Mouse (Mus musculus) right cerebral cortex, postnatal 14 days (tissue): ENCODE results near the gene Tdpoz3.
"Not testable (repeated sequence)": the region's sequence is repeated elsewhere in the genome, so short reads cannot be mapped to it uniquely, and the experiment has no call there.

Experiments
- DNase-seq: peaks from one replicate; pipeline ENCODE4 v3.0.0; 2022

Tdpoz3 gene

DNA sequence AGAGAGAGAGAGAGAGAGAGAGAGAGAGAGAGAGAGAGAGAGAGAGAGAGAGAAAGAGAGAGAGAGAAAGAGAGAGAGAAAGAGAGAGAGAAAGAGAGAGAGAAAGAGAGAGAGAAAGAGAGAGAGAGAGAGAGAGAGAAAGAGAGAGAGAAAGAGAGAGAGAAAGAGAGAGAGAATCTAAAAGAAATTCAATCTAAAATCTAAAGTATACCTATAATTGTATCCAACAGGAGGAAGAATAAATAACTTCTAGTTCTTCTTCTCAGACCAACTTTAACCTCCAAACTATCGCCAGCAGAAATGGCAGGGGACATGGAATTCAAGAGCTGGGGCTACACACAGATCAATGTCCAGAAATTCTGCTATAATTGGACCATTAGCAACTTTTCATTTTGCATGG, at the start of gene Tdpoz3:
TSS of gene Tdpoz3 (plus strand) at position 301 of the 400 bp plus-strand sequence.
- DNase-seq: not testable (repeated sequence)

DNA sequence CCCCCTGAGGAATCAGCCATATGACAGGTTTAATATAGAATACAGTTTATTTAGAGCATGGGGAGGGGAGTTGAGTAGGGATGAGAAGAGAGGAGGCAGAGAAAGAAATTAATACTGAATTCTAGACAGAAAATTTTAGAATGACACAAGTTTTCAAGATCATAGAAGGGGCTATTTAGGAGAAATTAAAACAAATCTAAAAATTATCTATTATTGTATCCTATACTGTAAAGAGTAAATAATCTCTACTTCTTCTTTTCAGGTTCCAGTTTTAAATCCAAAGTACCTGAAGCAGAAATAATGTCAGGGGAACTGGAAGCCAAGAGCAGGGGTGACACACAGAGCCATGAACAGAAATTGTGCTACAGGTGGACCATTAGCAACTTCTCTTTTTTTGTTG, 29.7 kb upstream of the Tdpoz3 start, which contains the start of gene Tdpoz4:
TSS of gene Tdpoz4 (plus strand) at position 301 of the 400 bp plus-strand sequence.
- DNase-seq: not testable (repeated sequence)

DNA sequence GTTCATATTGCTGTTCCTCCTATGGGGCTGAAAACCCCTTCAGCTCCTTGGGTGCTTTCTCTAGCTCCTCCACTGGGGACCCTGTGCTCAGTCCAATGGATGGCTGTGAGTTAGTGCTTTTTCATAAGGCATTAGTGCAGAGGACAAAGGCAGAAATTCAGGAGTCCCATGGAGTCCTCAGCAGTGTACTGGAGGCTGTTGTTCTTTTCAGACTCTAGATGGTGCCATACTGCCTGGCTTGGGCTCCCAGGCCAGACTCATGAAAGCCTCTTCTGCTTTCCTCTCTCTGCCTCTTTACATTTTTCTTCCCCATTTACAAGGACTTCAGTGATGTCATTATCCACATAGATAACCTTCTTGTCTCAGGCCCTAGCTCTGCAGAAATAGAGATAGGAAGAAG, 12.5 kb upstream of the Tdpoz3 start:
- not testable (repeated sequence) for DNase-seq

DNA sequence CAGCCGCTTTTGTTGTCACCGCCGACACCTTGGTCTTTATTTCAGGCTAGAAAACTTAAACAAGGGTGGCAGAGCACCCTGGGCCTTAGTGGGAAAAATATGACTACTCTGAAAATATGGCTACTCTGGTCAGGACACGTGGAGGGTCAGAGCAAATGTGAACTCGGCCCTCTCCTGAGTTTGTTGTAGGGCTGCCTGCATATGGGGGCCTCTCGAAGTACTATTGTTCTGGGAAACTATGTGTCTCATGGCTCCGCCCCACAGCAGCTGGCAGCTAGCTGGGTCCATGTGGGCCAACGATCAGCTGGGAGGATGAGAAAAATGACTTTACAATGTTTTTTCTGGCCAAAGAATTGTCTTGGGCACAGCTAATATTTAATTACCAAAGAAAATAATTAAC, 33.1 kb downstream of the Tdpoz3 start:
- not testable (repeated sequence) for DNase-seq

DNA sequence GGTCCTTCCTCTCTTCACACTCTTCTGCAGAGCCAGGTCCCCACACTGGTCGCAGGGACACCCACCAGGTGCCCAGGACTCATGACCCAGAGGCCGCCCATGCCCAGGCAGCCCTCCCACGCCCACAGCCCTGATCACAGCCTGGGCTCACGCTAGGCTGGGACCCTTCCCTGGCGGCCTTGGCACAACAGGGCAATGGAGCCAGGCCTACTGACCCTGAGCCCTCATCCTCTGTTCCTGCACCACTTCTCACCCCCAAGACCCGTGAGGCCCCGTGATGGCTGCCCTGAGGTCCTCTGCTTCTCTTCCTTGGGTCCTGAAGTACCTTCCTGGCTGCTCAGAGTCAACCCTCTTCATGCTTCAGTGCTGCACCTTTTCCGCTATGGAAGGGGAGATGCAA, 44.8 kb downstream of the Tdpoz3 start:
- not testable (repeated sequence) for DNase-seq
